Mouse (Mus musculus): ENCODE measurements around the gene Gxylt1. TPM values are rescaled to one million over a fixed set of nuclear protein-coding genes. Genes with fewer than 3 reads are reported as not detected.
"Not testable (repeated sequence)": the region's sequence is repeated elsewhere in the genome, so short reads cannot be mapped to it uniquely, and the experiment has no call there.

The Gxylt1 gene
- 16.6 and 17.1 TPM in 2 replicates for polyA plus RNA-seq (2016; fragmentation: Nextera tagmentation; extraction: Ambion mirVana)

DNA sequence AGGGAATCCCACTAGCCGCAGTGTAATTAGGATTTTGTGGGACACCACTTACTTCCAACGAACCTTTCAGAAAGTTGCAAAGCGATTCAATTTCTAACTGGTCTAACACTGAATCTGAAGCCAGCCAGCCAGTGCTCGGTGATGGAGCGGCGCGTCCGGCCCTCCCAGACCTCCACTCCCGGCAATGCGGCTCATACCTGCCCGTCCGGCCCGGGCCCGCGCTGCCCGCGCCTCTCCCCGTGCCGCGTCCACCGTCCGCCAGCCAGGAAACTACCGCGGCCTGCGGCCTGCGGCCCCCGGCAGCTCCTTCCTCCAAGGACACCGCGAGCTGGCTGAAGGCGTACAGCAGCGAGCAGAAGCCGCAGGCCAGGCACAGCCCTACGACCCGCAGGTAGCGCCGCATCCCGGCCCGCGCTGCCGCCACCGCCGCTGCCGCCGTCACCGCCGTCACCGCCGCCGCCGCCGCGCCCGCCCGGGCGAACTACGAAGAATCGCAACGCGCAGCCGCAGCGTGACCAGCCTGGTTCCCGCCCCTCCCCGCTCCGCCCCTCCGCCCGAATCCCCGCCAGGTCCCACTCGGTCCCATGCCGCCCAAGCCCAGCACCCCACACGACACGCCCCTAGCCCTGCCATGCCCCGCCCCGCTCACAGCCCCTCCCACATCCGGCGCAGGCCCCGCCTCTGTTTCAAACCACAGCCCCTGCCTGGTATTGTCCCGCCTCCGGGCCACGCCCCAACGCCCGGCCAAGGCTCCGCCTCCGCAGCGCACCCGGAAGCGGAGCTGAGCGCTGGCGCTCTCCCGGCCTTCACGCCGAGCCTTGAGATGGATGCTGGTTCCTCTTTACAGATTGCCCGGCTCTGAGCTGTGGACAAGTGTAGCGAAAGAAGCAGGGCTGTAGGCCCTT, at the start of gene Gxylt1:
TSS of gene Gxylt1 (minus strand) at position 501 of the 905 bp plus-strand sequence.
- under 1% methylated on average over 80 of the region's 93 CpGs for WGBS
- H3K4me2 ChIP-seq (replicated peaks), result peak within 1 kb of the TSS; percentile 88
- H3K9me3 ChIP-seq, result no peaks in the 10 kb centered on the region
- H3K27me3 ChIP-seq, result no peaks in the 10 kb centered on the region
- H3K9ac ChIP-seq (replicated peaks), result peak within 1 kb of the TSS; percentile 88
- H3K36me3 ChIP-seq, result no peaks in the 10 kb centered on the region
- peaks cover 28% of the 10 kb centered on the region for H3K4me1 ChIP-seq
- ATAC-seq (ENCODE audit: low FRiP score, low read depth), result peak; percentile 98
- peak within 1 kb of the TSS; percentile 94 for H3K27ac ChIP-seq (replicated peaks)
- H3K4me3 ChIP-seq, result peak within 1 kb of the TSS; percentile 86

DNA sequence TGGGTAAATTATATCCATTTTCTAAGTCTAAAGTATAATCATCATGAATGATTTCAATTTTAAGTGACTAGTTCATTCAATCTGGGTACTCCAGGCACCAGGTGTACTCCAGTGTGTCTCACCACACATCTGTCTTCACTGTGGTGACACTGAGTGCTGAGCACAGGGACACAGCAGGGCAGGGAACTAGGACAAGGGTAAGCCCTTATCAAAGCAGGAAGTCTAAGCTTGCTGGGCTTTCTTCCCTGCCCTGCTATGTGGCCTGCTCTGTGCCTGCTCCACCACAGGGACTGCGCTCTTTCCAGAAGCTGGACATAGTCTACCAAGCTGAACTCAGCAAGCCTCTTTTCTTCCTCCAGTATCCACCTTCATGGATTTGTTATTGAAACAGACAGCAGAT, 43.8 kb upstream of the Gxylt1 start:
- no peak overlapping the region for H3K9ac ChIP-seq (replicated peaks)
- no peak overlapping the region for H3K4me2 ChIP-seq (replicated peaks)
- no peaks in the 10 kb centered on the region for H3K9me3 ChIP-seq
- H3K27me3 ChIP-seq, result no peaks in the 10 kb centered on the region
- H3K4me1 ChIP-seq, result peaks cover 2% of the 10 kb centered on the region; the same call in 1 of the 2 replicates
- WGBS, result 94% methylated on average over 1 of the region's 1 CpGs
- no peak overlapping the region for H3K27ac ChIP-seq (replicated peaks)
- H3K36me3 ChIP-seq, result no peaks in the 10 kb centered on the region
- no peak overlapping the region for H3K4me3 ChIP-seq
- no peak for ATAC-seq (ENCODE audit: low FRiP score, low read depth)

DNA sequence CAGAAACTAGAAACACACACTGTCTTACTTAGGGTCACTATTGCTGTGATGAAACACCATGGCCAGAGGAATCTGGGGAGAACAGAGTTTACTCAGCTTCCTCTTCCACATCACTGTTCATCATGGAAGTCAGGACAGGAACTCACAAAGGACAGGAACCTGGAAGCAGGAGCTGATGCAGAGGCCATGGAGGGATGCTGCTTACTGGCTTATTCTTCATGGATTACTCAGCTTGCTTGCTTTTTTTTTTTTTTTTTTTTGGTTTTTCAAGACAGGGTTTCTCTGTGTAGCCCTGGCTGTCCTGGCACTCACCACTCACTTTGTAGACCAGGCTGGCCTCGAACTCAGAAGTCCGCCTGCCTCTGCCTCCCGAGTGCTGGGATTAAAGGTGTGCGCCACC, 35.3 kb upstream of the Gxylt1 start:
- H3K4me2 ChIP-seq (replicated peaks); H3K9ac ChIP-seq (replicated peaks); ATAC-seq (ENCODE audit: low FRiP score, low read depth); H3K36me3 ChIP-seq; H3K27ac ChIP-seq (replicated peaks); H3K4me1 ChIP-seq; H3K27me3 ChIP-seq; H3K4me3 ChIP-seq; H3K9me3 ChIP-seq: not testable (repeated sequence)
- WGBS, result 93% methylated on average over 4 of the region's 4 CpGs

DNA sequence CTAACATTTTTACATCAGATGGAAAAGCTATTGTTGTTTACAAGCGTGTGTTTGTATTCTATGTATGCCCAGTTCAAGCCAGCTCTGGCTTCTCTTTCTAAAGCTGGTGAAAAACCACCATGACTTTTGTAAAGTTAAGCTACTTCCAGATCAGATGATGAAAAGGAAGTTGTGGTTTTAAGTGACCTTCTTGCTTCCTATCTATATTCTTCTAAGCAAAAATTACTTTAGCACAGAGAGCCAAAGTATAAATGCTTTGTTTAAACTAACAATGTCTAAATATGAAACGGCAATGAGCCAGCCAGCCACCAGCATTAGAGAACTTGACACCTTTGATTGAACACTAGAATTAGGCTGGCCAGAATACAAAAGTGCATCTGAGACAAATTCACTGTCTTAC, 23.2 kb upstream of the Gxylt1 start:
- Histone ChIP-seq H3K27me3 (no peaks in the 10 kb centered on the region), H3K9me3 (no peaks in the 10 kb centered on the region), H3K4me3 (no peak overlapping the region), H3K4me1 (0 out of 2 replicates have a peak, but pooled peaks cover 5% of the 10 kb centered on the region), H3K27ac (replicated peaks) (no peak overlapping the region), H3K9ac (replicated peaks) (no peak overlapping the region), H3K36me3 (no peaks in the 10 kb centered on the region), H3K4me2 (replicated peaks) (no peak overlapping the region)
- WGBS, result 90% methylated on average over 2 of the region's 2 CpGs
- ATAC-seq (ENCODE audit: low FRiP score, low read depth), result no peak

DNA sequence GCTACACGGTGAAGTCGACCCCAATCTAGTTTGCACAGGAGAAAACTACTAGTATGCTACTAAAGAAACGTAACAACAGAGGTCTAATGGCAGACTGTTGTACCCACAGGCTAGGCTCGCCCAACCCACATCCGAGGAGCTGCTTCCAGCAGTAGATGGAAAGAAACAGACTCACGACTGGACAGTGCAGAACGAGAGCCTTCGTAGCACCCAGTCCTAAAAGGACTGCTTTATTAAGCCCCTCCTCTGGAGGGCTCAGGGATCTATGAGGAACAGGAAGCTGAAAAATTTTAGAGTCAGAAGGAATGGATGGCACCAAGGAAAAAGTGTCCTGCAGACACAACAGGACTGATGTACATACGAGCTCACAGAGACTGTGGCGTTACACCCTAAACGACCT, 19.5 kb upstream of the Gxylt1 start:
- WGBS, result 87% methylated on average over 11 of the region's 11 CpGs
- no peak overlapping the region for H3K4me3 ChIP-seq
- H3K27ac ChIP-seq (replicated peaks), result no peak overlapping the region
- H3K36me3 ChIP-seq, result peaks cover 5% of the 10 kb centered on the region; the same call in 1 of the 2 replicates
- no peaks in the 10 kb centered on the region for H3K4me1 ChIP-seq
- H3K27me3 ChIP-seq, result no peaks in the 10 kb centered on the region
- no peak overlapping the region for H3K4me2 ChIP-seq (replicated peaks)
- H3K9ac ChIP-seq (replicated peaks), result no peak overlapping the region
- no peaks in the 10 kb centered on the region for H3K9me3 ChIP-seq
- no peak for ATAC-seq (ENCODE audit: low FRiP score, low read depth)

DNA sequence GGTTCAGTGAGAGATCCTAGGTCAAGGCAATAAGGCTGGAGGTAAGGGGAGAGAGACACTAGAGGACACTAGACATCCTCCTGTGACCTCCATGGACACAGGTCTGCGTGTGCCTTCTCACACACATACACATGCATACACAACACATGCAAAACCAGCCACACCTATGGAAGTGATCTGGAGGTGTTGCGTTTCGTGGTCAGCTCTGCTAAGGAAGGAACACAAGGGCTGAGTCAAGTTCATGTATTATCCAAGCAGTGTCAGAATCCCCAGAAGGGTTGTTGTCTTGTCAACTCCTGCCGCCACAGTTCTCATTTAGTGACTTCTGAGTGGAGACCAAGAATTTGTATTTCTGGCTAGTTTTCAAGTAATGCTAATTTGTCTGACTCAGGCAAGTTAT, 13.3 kb upstream of the Gxylt1 start:
- Histone ChIP-seq H3K4me2 (replicated peaks) (no peak overlapping the region), H3K4me3 (no peak overlapping the region), H3K36me3 (peaks cover 20% of the 10 kb centered on the region; the same call in 1 of the 2 replicates), H3K27ac (replicated peaks) (no peak overlapping the region), H3K9ac (replicated peaks) (no peak overlapping the region), H3K4me1 (no peaks in the 10 kb centered on the region), H3K9me3 (no peaks in the 10 kb centered on the region), H3K27me3 (no peaks in the 10 kb centered on the region)
- ATAC-seq (ENCODE audit: low FRiP score, low read depth), result no peak
- WGBS, result 93% methylated on average over 4 of the region's 4 CpGs

DNA sequence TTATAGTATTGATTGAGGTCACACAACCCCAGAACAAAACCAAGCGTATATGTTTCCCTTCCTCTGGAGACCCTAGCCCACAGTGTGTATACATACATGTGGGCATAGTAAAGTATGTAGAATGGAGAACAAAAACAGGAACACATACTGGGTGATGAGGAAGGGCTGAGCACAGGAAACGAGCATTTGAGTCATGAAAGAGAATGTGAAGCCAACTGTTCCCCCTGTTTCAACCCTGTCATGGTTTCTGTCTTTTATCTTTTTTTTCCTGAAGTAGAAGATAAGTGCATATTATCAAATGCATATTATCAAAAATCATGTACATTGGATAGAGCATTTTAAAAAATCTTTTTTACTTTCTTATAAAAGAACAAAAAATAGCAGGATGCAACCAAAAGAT, 12.6 kb upstream of the Gxylt1 start:
- WGBS, result 69% methylated on average over 2 of the region's 2 CpGs
- ATAC-seq (ENCODE audit: low FRiP score, low read depth), result no peak
- Histone ChIP-seq H3K4me1 (no peaks in the 10 kb centered on the region), H3K9me3 (no peaks in the 10 kb centered on the region), H3K27me3 (no peaks in the 10 kb centered on the region), H3K27ac (replicated peaks) (no peak overlapping the region), H3K4me2 (replicated peaks) (no peak overlapping the region), H3K9ac (replicated peaks) (no peak overlapping the region), H3K36me3 (peaks cover 20% of the 10 kb centered on the region; the same call in 1 of the 2 replicates), H3K4me3 (no peak overlapping the region)

DNA sequence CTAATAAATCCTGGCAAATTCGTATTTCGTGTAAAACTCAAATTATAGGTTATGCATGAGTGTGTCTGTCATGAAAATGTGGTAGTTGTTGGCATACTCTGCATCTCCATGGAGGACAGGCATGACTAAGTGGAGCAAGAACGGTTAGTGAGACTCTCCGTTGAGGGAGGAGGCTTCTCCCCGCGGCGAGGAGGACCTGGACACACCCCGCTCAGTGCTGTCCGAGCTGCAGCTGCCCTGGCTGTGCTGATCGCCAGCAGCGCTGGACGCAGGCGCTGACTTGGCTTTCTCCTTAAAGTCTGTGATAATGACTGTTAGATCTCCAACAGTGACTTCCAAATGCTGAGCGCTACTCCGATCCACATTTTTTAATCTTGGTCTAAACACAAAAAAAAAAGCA, 10.3 kb upstream of the Gxylt1 start:
- Histone ChIP-seq H3K36me3 (peaks cover 20% of the 10 kb centered on the region; the same call in 1 of the 2 replicates), H3K9ac (replicated peaks) (no peak overlapping the region), H3K4me3 (no peak overlapping the region), H3K27ac (replicated peaks) (no peak overlapping the region), H3K4me1 (no peaks in the 10 kb centered on the region), H3K4me2 (replicated peaks) (no peak overlapping the region), H3K9me3 (no peaks in the 10 kb centered on the region), H3K27me3 (no peaks in the 10 kb centered on the region)
- WGBS, result 75% methylated on average over 15 of the region's 15 CpGs
- no peak for ATAC-seq (ENCODE audit: low FRiP score, low read depth)

DNA sequence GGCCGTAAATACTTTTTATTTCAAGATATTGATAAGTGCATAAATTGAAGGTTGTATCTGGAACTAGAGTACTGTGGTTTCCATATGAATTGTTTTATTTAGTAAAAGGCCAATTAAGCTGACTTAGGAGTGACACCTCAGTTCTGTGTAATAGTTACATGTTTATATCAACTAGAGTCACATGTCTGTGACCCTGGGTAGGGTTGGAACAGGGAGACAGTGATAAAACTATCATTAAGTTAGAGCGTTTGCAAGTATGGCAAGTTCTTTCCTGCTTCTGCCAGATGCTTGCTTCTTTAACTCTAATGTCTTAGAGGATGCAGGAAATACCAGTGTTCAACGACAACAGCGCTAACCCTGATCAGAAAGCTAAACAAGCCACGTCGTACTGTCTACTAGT, 9.3 kb upstream of the Gxylt1 start:
- WGBS, result 92% methylated on average over 6 of the region's 6 CpGs
- Histone ChIP-seq H3K4me2 (replicated peaks) (no peak overlapping the region), H3K36me3 (peaks cover 14% of the 10 kb centered on the region; the same call in 1 of the 2 replicates), H3K9me3 (no peaks in the 10 kb centered on the region), H3K27me3 (no peaks in the 10 kb centered on the region), H3K4me1 (no peaks in the 10 kb centered on the region), H3K27ac (replicated peaks) (no peak overlapping the region), H3K9ac (replicated peaks) (no peak overlapping the region), H3K4me3 (no peak overlapping the region)
- ATAC-seq (ENCODE audit: low FRiP score, low read depth), result no peak

DNA sequence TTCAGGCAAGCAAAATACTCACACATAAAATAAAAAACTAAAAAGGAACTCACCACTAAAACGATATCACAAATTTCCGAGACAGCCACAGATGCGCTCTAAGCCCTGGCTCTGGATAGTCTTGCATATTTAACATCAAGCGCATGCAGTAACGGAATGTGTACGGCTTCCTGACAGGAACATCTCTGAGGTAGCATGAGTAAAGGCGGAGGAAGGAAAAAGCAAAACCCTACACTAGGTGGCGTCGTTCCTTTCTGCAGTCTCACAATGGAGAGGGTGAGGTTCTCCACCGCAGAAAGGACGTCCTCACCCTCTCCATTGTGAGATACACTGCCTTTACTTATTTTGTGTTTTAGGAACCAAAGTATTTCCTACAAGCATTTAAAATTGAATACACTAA, 8.4 kb upstream of the Gxylt1 start:
- 68% methylated on average over 11 of the region's 11 CpGs for WGBS
- H3K27me3 ChIP-seq, result no peaks in the 10 kb centered on the region
- H3K36me3 ChIP-seq, result peaks cover 10% of the 10 kb centered on the region; the same call in 1 of the 2 replicates
- no peak overlapping the region for H3K4me3 ChIP-seq
- H3K9ac ChIP-seq (replicated peaks), result no peak overlapping the region
- H3K4me2 ChIP-seq (replicated peaks), result no peak overlapping the region
- H3K9me3 ChIP-seq, result no peaks in the 10 kb centered on the region
- no peak overlapping the region for H3K27ac ChIP-seq (replicated peaks)
- ATAC-seq (ENCODE audit: low FRiP score, low read depth), result no peak
- H3K4me1 ChIP-seq, result no peaks in the 10 kb centered on the region

DNA sequence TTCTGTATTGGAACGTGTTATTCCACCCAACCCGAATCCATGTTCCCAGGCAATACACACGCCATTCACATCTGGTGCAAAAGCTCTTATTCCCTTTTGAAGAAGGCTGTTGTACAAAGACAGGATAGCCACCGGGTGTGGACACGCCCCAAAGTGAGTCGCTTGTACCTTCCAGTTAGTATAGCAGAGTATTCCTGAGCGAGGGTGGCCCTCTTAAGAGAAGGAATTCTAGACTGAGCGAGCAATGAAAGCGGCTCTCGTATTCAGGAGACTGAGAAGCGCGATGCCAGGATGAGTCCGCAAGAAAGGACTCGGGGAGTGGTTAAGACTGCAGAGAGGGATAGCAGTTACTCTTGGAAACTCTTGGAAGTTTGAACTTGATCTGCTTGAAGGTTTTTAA, 1.3 kb upstream of the Gxylt1 start:
- ATAC-seq (ENCODE audit: low FRiP score, low read depth), result no peak
- WGBS, result 4% methylated on average over 14 of the region's 14 CpGs

DNA sequence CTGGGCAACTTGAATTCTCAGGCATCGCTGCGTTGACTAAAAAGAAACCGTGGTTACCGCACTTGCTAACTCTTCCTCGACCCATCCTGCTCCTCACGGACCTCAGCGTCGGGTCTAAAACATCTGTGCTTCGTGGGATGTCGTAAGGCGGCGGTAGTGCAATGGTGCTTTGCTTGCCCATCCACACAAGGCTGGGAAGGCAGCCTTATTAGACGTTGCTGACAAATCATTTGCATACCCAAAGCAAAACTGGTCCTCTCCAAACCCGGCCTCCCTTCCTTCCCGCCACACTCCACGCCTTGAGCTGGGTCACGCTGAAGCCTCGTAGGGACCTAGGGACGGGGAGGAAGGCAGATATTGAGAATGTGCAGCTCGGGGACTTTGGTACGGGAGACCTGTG, 644 bp upstream of the Gxylt1 start:
- WGBS, result under 1% methylated on average over 21 of the region's 21 CpGs
- Histone ChIP-seq H3K9me3 (no peaks in the 10 kb centered on the region), H3K9ac (replicated peaks) (peak overlapping the region; percentile 65), H3K36me3 (no peaks in the 10 kb centered on the region), H3K27me3 (no peaks in the 10 kb centered on the region), H3K4me2 (replicated peaks) (peak overlapping the region; percentile 88), H3K27ac (replicated peaks) (peak overlapping the region; percentile 94), H3K4me3 (peak overlapping the region; percentile 86), H3K4me1 (peaks cover 28% of the 10 kb centered on the region)
- peak; percentile 69 for ATAC-seq (ENCODE audit: low FRiP score, low read depth)

More for the DNA sequence above, 1.3 kb upstream of the Gxylt1 start:
- H3K4me3 ChIP-seq, result peak overlapping the region; percentile 86
- H3K4me1 ChIP-seq, result peaks cover 28% of the 10 kb centered on the region
- H3K27ac ChIP-seq (replicated peaks), result no peak overlapping the region
- no peaks in the 10 kb centered on the region for H3K9me3 ChIP-seq
- no peaks in the 10 kb centered on the region for H3K36me3 ChIP-seq
- peak overlapping the region; percentile 88 for H3K4me2 ChIP-seq (replicated peaks)
- H3K27me3 ChIP-seq, result no peaks in the 10 kb centered on the region
- H3K9ac ChIP-seq (replicated peaks), result peak overlapping the region; percentile 65
